Mouse (Mus musculus) heart, embryonic 15.5 days (tissue): ENCODE data around the gene Arhgef3. TPM values are rescaled to one million over a fixed set of nuclear protein-coding genes. Genes with fewer than 3 reads are reported as not detected.

ENCODE experiments used
- ATAC-seq: fragments of 200-750 bp; cut with Nextera tagmentation; replicated peaks from 2 replicates; pipeline ENCODE4 v1.8.0; 2017; ENCODE audit warnings: low read depth, moderate TSS enrichment; ENCODE audit not compliant: insufficient number of reproducible peaks, insufficient read depth, low FRiP score
- H3K27ac ChIP-seq: fragments of 300-500 bp; sonication (generic); 2 replicates; pipeline ENCODE4 v1.5.1; 2015; ENCODE audit warnings: mild to moderate bottlenecking, inconsistent platforms
- H3K27me3 ChIP-seq: fragments of 300-500 bp; sonication (generic); 2 replicates; pipeline ENCODE4 v1.6.1; 2015; ENCODE audit warnings: inconsistent platforms
- H3K36me3 ChIP-seq: fragments of 300-500 bp; sonication (generic); 2 replicates; pipeline ENCODE4 v1.6.1; 2015; ENCODE audit warnings: mild to moderate bottlenecking, inconsistent platforms
- H3K4me1 ChIP-seq: fragments of 300-500 bp; sonication (generic); replicated peaks from 2 replicates; pipeline ENCODE4 v1.6.1; 2015; ENCODE audit warnings: inconsistent platforms
- H3K4me2 ChIP-seq: fragments of 300-500 bp; sonication (generic); 2 replicates; pipeline ENCODE4 v1.6.1; 2015; ENCODE audit warnings: inconsistent platforms, mild to moderate bottlenecking, moderate library complexity
- H3K4me3 ChIP-seq: fragments of 300-500 bp; sonication (generic); 2 replicates; pipeline ENCODE4 v1.5.1; 2015; ENCODE audit warnings: mild to moderate bottlenecking, inconsistent platforms
- H3K9ac ChIP-seq: fragments of 300-500 bp; sonication (generic); 2 replicates; pipeline ENCODE4 v1.6.1; 2015; ENCODE audit warnings: mild to moderate bottlenecking, inconsistent platforms
- H3K9me3 ChIP-seq: fragments of 300-500 bp; sonication (generic); replicated peaks from 2 replicates; pipeline ENCODE4 v1.6.1; 2016; ENCODE audit warnings: inconsistent platforms
- WGBS: fragments of 180-500 bp; shearing (Covaris S2); methylation state at CpG from one replicate; pipeline ENCODE4 v1.1.7; 2015; ENCODE audit warnings: mixed read lengths; 5-methylcytosine and 5-hydroxymethylcytosine counted together
- polyA plus RNA-seq: library from polyadenylated mRNA; unstranded; fragments of >200 nt; fragmentation: Nextera tagmentation; extraction: Ambion mirVana; gene quantifications from 2 replicates; pipeline ENCODE4 v1.2.1, GENCODE M21; 2015

Arhgef3 gene
- polyA plus RNA-seq, 1 experiment from 2014 or later = 14.7 TPM

DNA sequence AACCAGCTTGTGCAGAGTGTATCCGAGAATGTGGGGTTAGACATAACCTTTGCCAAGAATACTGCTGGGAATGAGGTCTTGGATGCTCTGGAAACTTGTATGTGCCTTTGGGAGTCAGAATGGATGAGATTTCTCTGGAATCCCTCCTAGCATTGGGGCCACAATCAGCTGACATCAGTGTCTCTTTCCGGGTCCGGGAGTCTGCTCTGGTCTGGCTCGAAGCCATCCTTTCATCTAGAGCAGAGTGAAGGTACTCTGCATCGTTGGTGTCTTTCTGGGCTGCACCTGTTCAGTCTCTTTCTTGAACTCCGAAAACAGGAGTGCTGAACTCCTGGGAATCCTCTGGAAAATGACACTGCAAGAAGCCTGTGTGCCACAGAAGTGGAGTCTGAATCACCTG, 1.3 kb downstream of the Arhgef3 start:
- H3K9me3 ChIP-seq = no peaks in the 10 kb centered on the region
- H3K4me3 ChIP-seq = peak overlapping the region; percentile 64; the same call in 1 of the 2 replicates
- peak overlapping the region; percentile 89 for H3K4me2 ChIP-seq
- peaks cover 16% of the 10 kb centered on the region for H3K4me1 ChIP-seq
- H3K9ac ChIP-seq = no peak overlapping the region
- H3K36me3 ChIP-seq = no peaks in the 10 kb centered on the region
- 0 out of 2 replicates have a peak, but pooled peaks cover 5% of the 10 kb centered on the region for H3K27me3 ChIP-seq
- ATAC-seq = no peak
- no peak overlapping the region for H3K27ac ChIP-seq
- 38% methylated on average over 6 of the region's 6 CpGs for WGBS

DNA sequence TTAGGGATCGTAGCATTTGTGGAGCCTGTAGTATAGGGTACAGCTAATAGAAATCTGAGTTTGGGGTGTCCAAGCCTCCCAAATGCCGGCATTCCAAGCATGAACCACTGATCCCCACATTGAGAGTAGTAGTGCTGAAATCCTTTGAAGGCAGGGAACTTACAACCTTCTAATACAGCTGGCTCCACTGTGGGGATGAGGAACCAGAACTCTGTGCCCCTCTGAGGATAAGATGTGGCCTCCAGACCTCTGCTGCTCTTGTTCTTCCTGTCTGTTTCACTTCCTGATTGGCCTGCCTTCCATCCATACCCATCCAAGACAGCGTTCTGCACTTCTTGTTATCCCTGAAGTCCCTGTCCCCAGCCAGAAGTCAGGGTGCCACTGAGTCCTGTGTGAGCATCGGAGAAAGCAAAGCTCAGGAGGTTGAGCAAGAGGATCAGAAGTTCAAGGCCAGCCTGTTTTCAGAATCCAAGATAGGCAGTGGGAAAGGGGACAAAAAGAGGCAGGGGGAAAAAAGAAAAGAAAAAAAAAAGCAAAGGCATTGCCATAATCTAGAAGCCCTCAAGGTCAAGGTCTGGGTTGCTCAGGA, 2.0 kb downstream of the Arhgef3 start:
- Histone ChIP-seq H3K27me3 (0 out of 2 replicates have a peak, but pooled peaks cover 5% of the 10 kb centered on the region), H3K36me3 (no peaks in the 10 kb centered on the region), H3K4me1 (peaks cover 16% of the 10 kb centered on the region), H3K9ac (no peak overlapping the region), H3K4me3 (no peak overlapping the region), H3K27ac (no peak overlapping the region), H3K9me3 (no peaks in the 10 kb centered on the region), H3K4me2 (no peak overlapping the region)
- 69% methylated on average over 4 of the region's 4 CpGs for WGBS
- ATAC-seq = no peak

DNA sequence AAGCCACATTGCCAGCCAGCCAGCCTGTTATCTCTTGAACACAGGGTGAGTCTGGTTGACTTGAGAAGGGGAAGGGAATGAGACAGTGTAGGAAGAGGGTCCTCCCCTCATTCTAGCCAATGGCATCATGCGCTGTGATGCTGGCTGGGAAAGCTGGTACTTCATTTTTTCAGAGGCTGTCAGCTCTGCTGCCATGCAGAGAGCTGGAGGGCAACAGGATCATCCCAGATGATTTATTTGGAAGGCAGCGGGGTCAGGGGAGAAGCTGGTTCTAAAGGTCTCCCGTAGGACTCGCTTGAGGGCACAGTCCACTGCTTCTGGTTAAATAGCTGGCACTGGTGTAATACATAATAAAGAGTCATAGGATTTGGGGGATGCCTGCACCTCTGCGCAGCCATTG, 3.8 kb downstream of the Arhgef3 start:
- H3K4me1 ChIP-seq = peaks cover 27% of the 10 kb centered on the region
- no peak overlapping the region for H3K27ac ChIP-seq
- H3K9ac ChIP-seq = no peak overlapping the region
- no peak overlapping the region for H3K4me3 ChIP-seq
- H3K9me3 ChIP-seq = no peaks in the 10 kb centered on the region
- no peaks in the 10 kb centered on the region for H3K36me3 ChIP-seq
- no peak overlapping the region for H3K4me2 ChIP-seq
- 0 out of 2 replicates have a peak, but pooled peaks cover 3% of the 10 kb centered on the region for H3K27me3 ChIP-seq
- no peak for ATAC-seq
- WGBS = 88% methylated on average over 5 of the region's 5 CpGs

DNA sequence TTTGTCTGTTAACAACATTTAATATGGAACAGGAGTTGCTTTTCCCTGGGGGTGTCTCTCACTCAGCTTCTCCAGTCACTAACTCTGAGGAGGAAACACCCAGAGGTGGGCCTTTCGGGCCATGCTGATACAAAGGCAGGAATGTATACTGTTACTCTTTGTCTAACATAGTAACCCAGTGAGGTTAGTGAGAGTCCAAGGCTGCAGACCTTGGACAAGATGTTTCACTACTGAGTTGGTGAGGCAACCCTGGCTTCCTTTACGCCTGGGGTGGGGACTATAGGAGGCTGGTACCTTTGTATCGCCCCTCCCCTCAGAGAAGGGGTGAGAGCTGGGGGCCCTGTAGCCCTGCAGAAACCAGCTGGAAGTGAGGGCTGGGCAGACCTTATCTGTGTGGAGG, 7.9 kb downstream of the Arhgef3 start:
- Histone ChIP-seq H3K4me3 (no peak overlapping the region), H3K9ac (no peak overlapping the region), H3K27ac (no peak overlapping the region), H3K27me3 (no peaks in the 10 kb centered on the region), H3K36me3 (no peaks in the 10 kb centered on the region), H3K9me3 (no peaks in the 10 kb centered on the region), H3K4me1 (peaks cover 13% of the 10 kb centered on the region), H3K4me2 (no peak overlapping the region)
- WGBS = 67% methylated on average over 3 of the region's 3 CpGs
- ATAC-seq = no peak

DNA sequence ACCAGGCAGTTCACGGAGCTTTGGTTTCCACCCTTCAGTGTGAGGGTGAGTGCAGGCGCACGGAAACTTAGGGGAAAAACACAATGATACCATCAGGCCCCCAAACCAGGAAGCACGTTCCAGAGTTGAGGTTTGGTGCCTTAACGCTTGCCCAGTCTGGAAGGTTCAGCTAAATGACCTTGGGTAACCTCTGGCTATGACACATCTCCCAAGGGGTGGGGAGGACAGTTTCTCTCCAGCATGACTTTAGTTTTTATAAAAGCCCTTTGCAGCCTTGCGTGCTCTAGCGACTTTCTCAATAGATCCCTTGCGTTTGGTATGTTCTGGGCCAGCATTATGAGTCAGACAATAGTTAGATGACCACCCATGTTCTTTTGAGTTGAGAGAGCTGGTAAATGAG, 8.8 kb downstream of the Arhgef3 start:
- H3K4me2 ChIP-seq = no peak overlapping the region
- H3K27ac ChIP-seq = peak overlapping the region; percentile 25; the same call in 1 of the 2 replicates

DNA sequence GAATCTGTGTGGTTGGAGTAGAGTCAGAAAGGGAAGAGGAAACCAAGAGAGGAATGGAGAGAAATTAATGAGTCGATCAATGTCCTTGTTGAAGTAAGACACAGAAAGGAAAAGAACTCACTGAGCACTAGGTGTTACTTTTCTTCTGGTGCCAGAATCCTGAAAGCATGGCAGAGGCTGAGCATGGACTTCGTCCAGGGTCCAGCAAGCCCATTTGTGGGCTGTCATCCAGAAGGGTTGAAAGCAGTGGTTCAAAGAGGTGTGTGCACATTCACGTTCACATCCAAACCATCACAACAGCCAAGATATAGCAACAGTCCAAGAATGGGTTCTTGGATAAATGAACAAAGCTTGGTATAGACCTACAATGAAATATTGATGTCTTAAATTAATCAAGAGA, 15.3 kb downstream of the Arhgef3 start:
- H3K4me3 ChIP-seq = no peak overlapping the region
- no peaks in the 10 kb centered on the region for H3K27me3 ChIP-seq
- no peaks in the 10 kb centered on the region for H3K36me3 ChIP-seq
- H3K9ac ChIP-seq = no peak overlapping the region
- ATAC-seq = no peak
- H3K9me3 ChIP-seq = no peaks in the 10 kb centered on the region
- 79% methylated on average over 3 of the region's 3 CpGs for WGBS
- no peak overlapping the region for H3K4me2 ChIP-seq
- H3K27ac ChIP-seq = no peak overlapping the region
- no peaks in the 10 kb centered on the region for H3K4me1 ChIP-seq

More for the DNA sequence above, 8.8 kb downstream of the Arhgef3 start:
- H3K9ac ChIP-seq = no peak overlapping the region
- ATAC-seq = no peak
- peaks cover 13% of the 10 kb centered on the region for H3K4me1 ChIP-seq
- no peak overlapping the region for H3K4me3 ChIP-seq
- H3K36me3 ChIP-seq = no peaks in the 10 kb centered on the region
- 38% methylated on average over 8 of the region's 8 CpGs for WGBS
- no peaks in the 10 kb centered on the region for H3K9me3 ChIP-seq
- H3K27me3 ChIP-seq = no peaks in the 10 kb centered on the region

DNA sequence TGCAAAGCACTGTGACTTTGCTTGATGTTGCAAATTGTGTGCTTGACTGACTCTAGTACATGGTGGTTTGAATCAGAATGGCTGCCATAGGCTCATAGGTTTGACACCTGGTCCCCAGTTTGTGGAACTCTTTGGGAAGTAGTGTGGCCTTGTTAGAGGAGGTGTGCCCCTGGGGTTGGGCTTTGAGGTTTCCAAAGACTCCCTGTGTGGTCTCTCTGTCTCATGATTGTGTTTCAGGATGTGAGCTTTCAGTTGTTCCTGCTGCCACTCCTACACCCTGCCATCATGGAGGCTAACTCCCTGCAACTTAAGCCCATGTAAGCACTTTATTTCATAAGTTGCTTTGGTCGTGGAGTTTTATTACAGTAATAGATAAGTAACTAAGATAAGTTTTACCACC, 16.0 kb downstream of the Arhgef3 start:
- Histone ChIP-seq H3K4me1 (no peaks in the 10 kb centered on the region), H3K27ac (no peak overlapping the region), H3K27me3 (no peaks in the 10 kb centered on the region), H3K4me3 (no peak overlapping the region), H3K9me3 (no peaks in the 10 kb centered on the region), H3K36me3 (no peaks in the 10 kb centered on the region), H3K4me2 (no peak overlapping the region), H3K9ac (no peak overlapping the region)
- WGBS = 68% methylated on average over 1 of the region's 1 CpGs
- ATAC-seq = no peak

DNA sequence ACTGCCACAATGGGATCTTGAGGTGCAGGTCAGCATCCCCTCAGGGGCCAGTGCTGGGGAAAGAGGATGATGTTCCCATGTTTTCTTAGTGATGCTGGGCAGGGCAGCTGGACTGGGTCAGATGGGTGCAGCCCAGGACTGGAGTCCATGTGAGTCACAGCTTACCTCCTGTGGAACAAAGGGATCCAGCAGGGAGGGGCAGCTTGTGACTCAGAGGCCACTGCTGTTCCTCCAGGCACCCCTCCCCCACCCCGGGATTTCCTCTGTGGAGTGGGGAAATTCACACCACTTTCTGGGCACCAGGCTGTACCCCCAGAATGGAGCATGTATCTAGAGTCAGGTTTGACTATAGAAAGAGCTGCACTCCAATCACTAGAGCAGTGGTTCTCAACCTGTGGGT, 16.8 kb downstream of the Arhgef3 start:
- no peak overlapping the region for H3K9ac ChIP-seq
- H3K27me3 ChIP-seq = no peaks in the 10 kb centered on the region
- H3K4me1 ChIP-seq = no peaks in the 10 kb centered on the region
- no peak overlapping the region for H3K4me2 ChIP-seq
- no peak for ATAC-seq
- no peak overlapping the region for H3K4me3 ChIP-seq
- H3K36me3 ChIP-seq = no peaks in the 10 kb centered on the region
- WGBS = 57% methylated on average over 1 of the region's 1 CpGs
- no peaks in the 10 kb centered on the region for H3K9me3 ChIP-seq
- H3K27ac ChIP-seq = no peak overlapping the region

DNA sequence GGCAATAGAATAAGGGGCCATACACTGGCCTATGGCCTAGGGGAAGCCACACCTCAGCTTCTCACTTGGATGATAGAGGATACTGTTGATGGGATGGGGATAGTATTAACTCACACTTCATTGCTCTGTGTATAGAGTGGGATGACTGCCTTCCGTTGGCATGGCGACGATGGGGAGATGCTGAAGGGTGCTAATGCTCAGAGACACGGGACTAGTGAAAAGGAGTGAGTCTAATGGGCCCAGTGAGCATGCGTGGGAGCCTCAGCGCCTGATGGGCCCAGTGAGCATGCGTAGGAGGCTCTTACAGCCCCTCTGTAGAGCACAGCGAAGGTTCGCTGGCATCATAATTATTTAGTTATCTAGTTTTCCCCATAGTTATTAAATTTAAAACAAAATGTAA, 24.2 kb downstream of the Arhgef3 start:
- Histone ChIP-seq H3K4me1 (peaks cover 11% of the 10 kb centered on the region; the same call in 1 of the 2 replicates), H3K27ac (no peak overlapping the region), H3K27me3 (no peaks in the 10 kb centered on the region), H3K9ac (no peak overlapping the region), H3K36me3 (no peaks in the 10 kb centered on the region), H3K4me2 (no peak overlapping the region), H3K9me3 (no peaks in the 10 kb centered on the region), H3K4me3 (no peak overlapping the region)
- no peak for ATAC-seq
- 90% methylated on average over 9 of the region's 9 CpGs for WGBS

DNA sequence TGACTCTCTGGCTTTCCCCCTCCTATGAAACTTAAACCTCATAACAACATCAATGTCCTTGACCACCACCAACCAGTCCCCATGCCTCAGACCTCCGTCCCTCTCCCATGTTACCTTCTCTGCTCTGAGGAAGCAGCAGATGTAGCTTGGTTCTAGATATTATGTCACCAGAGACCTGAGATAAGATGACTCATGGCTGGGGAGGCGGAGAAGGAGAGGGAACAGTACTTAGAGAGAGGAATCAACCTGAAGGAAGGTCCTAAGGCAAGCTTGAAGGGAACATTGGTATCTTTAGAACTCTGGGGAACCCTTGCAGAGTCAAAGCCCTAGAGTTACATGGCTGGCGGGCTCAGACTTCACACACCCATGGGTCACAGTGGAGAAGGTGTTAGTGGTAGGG, 25.3 kb downstream of the Arhgef3 start:
- peaks cover 15% of the 10 kb centered on the region for H3K4me1 ChIP-seq
- H3K4me2 ChIP-seq = no peak overlapping the region
- H3K9ac ChIP-seq = no peak overlapping the region
- no peaks in the 10 kb centered on the region for H3K27me3 ChIP-seq
- no peak overlapping the region for H3K4me3 ChIP-seq
- H3K27ac ChIP-seq = no peak overlapping the region
- 83% methylated on average over 3 of the region's 3 CpGs for WGBS
- H3K9me3 ChIP-seq = no peaks in the 10 kb centered on the region
- ATAC-seq = no peak
- H3K36me3 ChIP-seq = no peaks in the 10 kb centered on the region

DNA sequence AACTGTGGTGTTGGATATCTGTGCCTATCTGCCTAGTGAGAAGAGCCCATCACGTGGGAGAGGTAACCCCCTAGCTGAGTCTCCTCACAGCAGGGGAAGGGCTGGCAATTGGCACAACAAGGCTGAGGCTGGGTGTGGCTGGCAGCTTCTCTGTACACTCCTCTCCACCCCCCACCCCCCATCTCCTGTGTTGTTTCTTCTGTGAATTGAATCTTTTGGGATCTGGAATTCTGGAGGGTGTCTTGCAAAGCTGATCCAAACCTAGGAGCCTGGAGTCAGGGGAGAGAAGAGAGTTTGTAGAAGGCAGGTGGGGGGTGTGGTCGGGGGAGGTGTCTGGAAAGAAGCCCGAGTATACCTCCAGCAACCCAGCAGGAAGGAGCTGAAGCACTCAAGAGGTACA, 26.8 kb downstream of the Arhgef3 start:
- Histone ChIP-seq H3K9ac (no peak overlapping the region), H3K27me3 (no peaks in the 10 kb centered on the region), H3K27ac (no peak overlapping the region), H3K4me2 (no peak overlapping the region), H3K36me3 (no peaks in the 10 kb centered on the region), H3K4me3 (no peak overlapping the region), H3K9me3 (no peaks in the 10 kb centered on the region), H3K4me1 (peaks cover 23% of the 10 kb centered on the region)
- ATAC-seq = no peak
- WGBS = 30% methylated on average over 3 of the region's 3 CpGs

DNA sequence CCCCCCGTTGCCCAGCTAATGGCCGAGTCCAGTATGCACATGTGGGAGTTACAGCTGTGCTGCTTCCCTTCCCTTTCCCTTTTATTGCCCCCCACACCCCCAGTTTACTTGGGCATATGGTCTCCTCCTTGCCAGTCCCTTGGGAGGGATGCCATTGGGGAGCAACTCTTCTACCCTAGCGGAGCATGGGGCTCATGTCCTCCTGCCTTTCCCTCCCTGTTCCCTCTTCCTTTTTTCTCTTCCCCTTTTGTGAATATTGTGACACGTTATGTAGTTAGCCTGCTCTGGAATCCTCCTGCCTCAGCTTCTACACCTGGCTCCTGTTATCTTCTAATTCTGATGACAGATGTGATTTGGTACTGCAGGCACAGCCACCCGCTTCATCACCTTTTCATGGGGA, 28.0 kb downstream of the Arhgef3 start:
- H3K9me3 ChIP-seq = no peaks in the 10 kb centered on the region
- no peak for ATAC-seq
- WGBS = 88% methylated on average over 5 of the region's 5 CpGs

More for the DNA sequence above, 28.0 kb downstream of the Arhgef3 start:
- no peak overlapping the region for H3K9ac ChIP-seq
- H3K4me2 ChIP-seq = no peak overlapping the region
- peaks cover 28% of the 10 kb centered on the region for H3K4me1 ChIP-seq
- no peak overlapping the region for H3K27ac ChIP-seq
- no peaks in the 10 kb centered on the region for H3K27me3 ChIP-seq
- no peaks in the 10 kb centered on the region for H3K36me3 ChIP-seq
- H3K4me3 ChIP-seq = no peak overlapping the region
